Mouse (Mus musculus) large intestine, adult 2 months (tissue): Measurements from ENCODE around the gene Pmm2. TPM values are rescaled to one million over a fixed set of nuclear protein-coding genes. Genes with fewer than 3 reads are reported as not detected.

Experiments used
- DNase-seq: peaks from one replicate; pipeline ENCODE4 v3.0.0-alpha.2; 2012; ENCODE audit warnings: low read depth, low spot score
- WGBS: fragments of 180-500 bp; shearing (Covaris S2); methylation state at CpG from one replicate; pipeline ENCODE4 v1.1.7; 2018; 5-methylcytosine and 5-hydroxymethylcytosine counted together
- polyA plus RNA-seq: library from polyadenylated mRNA; depleted of rRNA; stranded (reverse); fragments of >200 nt; gene quantifications from 2 replicates; pipeline ENCODE4 v1.2.3, GENCODE M21; 2012

The Pmm2 gene
- polyA plus RNA-seq, 1 experiment = 241 TPM

GRCm38 (mm10) chr16:8675559-8675958 is 38.1 kb downstream of the Pmm2 start:
- 40% methylated on average over 8 of the region's 8 CpGs for WGBS

GRCm38 (mm10) chr16:8676228-8676627 is 38.8 kb downstream of the Pmm2 start:
- no peak for DNase-seq
- WGBS = 82% methylated on average over 2 of the region's 2 CpGs

More at GRCm38 (mm10) chr16:8675559-8675958, 38.1 kb downstream of the Pmm2 start:
- DNase-seq = no peak

GRCm38 (mm10) chr16:8676800-8677199 is 39.3 kb downstream of the Pmm2 start:
- WGBS = 51% methylated on average over 4 of the region's 4 CpGs
- no peak for DNase-seq

DNA sequence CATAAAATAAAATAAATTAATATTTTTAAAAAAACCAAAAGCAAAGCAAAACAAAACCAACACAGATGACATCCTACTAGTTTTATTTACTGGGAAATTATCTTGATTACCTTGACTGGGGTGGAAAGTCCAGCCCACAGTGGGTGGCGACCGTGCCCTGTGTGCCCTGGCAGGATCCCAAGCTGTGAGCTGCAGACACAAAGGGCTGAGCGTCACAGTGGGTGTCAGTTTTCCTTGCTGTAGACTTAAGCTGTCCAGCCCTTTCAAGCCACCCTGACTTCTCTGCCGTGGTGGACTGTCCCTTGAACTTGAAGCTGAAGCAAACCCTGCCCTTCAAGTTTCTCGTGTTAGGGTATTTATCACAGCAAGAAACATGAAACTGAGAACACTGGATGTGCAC is 40.6 kb downstream of the Pmm2 start:
- no peak for DNase-seq
- 22% methylated on average over 5 of the region's 5 CpGs for WGBS

DNA sequence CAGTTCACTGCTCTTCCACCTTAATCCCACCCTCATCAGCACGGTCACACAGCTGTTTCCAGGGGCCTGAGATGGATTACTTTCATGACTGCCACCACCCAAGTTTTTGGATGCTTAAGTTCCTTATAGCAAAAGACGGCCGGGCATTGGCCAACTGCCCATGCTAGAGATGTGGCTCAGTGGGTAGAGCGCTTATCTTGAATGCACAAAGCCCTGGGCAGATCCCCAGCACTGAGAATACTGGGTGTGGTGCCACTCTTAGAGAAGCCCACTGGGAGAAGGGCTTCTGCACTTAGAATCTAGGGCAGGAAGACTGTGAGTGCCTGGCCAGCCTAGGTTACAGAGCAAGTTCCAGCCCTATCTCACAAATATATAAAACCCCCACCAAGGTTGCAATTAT is 41.2 kb downstream of the Pmm2 start:
- no peak for DNase-seq
- 22% methylated on average over 4 of the region's 4 CpGs for WGBS

GRCm38 (mm10) chr16:8679780-8680179 is 42.3 kb downstream of the Pmm2 start:
- WGBS = 34% methylated on average over 3 of the region's 3 CpGs
- DNase-seq = no peak

- WGBS = 87% methylated on average over 5 of the region's 5 CpGs
Observed at GRCm38 (mm10) chr16:8680470-8680869, 43.0 kb downstream of the Pmm2 start, which contains the start of gene Gm5767. Gene Gm5767, plus strand, starts transcription at chr16:8680770.

DNA sequence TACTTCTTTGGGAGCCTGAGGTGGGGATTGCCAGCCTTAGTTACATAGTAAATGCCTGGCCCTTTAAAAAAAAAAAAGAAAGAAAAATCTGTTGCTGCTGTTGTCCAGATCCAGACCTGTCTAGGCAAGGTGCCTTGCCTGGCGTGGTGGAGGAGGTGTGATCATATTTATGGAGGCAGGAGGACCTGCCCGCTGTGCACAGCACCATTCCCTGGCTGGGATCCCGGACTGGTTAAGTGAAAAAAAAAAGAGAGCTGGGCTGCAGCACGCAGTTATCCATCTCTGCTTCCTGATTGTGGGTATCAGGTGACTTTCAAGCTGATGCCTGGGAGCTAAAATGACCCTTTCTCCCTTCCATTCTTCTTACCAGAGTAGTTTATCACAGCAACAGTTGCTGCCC is 47.6 kb downstream of the Pmm2 start:
- WGBS = 20% methylated on average over 4 of the region's 4 CpGs
- DNase-seq = no peak

More at GRCm38 (mm10) chr16:8680470-8680869, 43.0 kb downstream of the Pmm2 start, which contains the start of gene Gm5767:
- DNase-seq = no peak

GRCm38 (mm10) chr16:8686121-8686870 is 48.8 kb downstream of the Pmm2 start:
- WGBS = 55% methylated on average over 7 of the region's 7 CpGs
- no peak for DNase-seq

GRCm38 (mm10) chr16:8686871-8687535 is 49.5 kb downstream of the Pmm2 start:
- 55% methylated on average over 11 of the region's 11 CpGs for WGBS
- DNase-seq = no peak

- no peak for DNase-seq
Observed at GRCm38 (mm10) chr16:8687559-8688112, 50.2 kb downstream of the Pmm2 start.

GRCm38 (mm10) chr16:8689979-8690656 is 52.6 kb downstream of the Pmm2 start:
- WGBS = 78% methylated on average over 11 of the region's 11 CpGs
- no peak for DNase-seq

GRCm38 (mm10) chr16:8691206-8691605 is 53.7 kb downstream of the Pmm2 start:
- WGBS = 90% methylated on average over 7 of the region's 7 CpGs
- no peak for DNase-seq

DNA sequence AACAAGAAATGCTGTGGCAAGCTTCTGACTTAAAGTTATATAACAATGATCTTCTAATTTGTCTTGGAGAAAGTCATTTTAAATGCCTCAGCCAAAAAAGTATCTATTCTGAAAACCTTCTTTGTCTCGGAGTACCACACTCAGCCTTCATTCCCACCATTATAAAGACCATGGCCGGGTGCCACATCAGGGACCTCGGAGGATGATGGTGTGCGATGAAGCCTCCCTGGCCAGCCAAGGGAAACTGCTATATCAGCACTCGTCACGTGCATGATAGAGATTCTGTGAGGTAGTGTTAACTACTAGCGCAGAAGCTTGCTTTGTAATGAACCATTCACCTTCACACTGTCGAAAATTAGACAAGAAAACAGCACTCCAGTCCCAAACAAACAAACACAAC is 62.1 kb downstream of the Pmm2 start:
- no peak for DNase-seq
- WGBS = 93% methylated on average over 8 of the region's 8 CpGs

DNA sequence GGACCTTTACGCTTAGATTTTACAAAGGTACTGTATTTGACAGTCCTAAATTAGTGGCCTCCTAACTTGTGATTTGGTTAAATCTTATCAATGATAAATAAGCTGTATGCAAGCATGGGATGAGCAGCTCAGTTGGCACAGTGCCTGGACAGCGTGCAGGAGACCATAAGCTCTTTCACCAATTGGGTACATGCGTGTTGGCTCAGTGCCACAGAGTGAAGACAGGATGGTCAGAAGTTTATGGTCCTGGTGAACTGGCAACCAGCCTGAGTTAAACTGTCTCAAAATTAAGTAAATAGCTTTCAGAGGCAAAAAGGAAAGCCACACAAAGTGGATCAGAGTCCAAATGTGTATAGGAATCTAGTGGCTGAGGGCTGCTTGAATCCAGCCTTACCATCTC is 63.1 kb downstream of the Pmm2 start:
- WGBS = 50% methylated on average over 3 of the region's 3 CpGs
- no peak for DNase-seq

DNA sequence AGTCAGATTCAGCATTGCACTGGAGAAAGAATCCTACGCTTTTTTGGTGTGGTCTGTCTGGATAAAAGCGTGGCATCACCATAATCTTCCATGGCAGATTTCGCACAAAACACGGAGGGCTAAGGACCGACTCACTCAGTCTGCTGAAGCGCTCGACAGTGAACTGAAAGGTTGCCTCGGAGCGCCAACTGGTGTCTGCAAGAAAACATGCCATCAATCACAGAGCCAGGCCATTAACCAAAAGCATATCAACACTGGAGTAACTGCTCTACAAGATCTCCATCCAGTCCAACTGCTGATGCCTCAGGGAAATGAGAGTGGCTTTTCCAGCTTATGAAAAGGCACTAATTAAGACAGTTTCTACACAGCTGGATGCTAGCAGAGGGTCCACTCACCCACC is 74.5 kb downstream of the Pmm2 start:
- 80% methylated on average over 9 of the region's 9 CpGs for WGBS
- DNase-seq = no peak
